Mouse (Mus musculus): Measurements from ENCODE around the gene Pimreg.

DNA sequence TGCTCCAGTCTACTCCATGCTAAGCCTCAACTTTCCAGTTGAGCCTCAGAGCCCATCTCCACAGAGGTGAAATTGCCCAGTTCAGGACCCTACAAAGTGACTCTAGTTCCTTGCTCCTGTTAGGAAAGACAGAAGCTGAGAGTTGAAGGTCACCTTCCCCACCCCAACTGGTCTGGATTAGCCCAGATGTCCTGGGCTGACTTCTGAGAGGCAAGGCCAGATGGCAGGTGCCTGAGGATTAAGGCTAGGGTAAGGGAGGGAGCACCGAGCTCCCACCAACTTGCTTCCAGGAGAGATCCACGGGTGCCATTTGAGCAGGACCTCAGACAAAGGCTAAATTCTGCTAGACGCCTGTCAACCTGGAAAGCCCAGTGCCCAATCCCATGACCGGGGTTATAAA lies 9.7 kb upstream of the Pimreg start:
- TF ChIP-seq CTCF (IDR thresholded peaks at IDR 0.05; ENCODE audit: insufficient read depth, low read length) = no peak
- no peak for TF ChIP-seq POLR2A (IDR thresholded peaks at IDR 0.05; ENCODE audit: borderline replicate concordance, extremely low read depth, low read depth, low read length)
